Mouse (Mus musculus) stomach, embryonic 15.5 days (tissue): ENCODE results near the gene Olfr1255. TPM values are rescaled to one million over a fixed set of nuclear protein-coding genes. Genes with fewer than 3 reads are reported as not detected.

Experiments
- ATAC-seq: fragments of 200-750 bp; cut with Nextera tagmentation; 2 replicates; pipeline ENCODE4 v1.8.0; 2017; ENCODE audit warnings: low read depth, moderate number of reproducible peaks, moderate TSS enrichment; ENCODE audit not compliant: insufficient read depth, low FRiP score
- H3K27ac ChIP-seq: fragments of 300-500 bp; sonication (generic); 2 replicates; pipeline ENCODE4 v1.5.1; 2015; ENCODE audit warnings: mild to moderate bottlenecking, inconsistent platforms
- H3K27me3 ChIP-seq: fragments of 300-500 bp; sonication (generic); replicated peaks from 2 replicates; pipeline ENCODE4 v1.6.1; 2015; ENCODE audit warnings: inconsistent platforms
- H3K36me3 ChIP-seq: fragments of 300-500 bp; sonication (generic); 2 replicates; pipeline ENCODE4 v1.6.1; 2015; ENCODE audit warnings: inconsistent platforms
- H3K4me1 ChIP-seq: fragments of 300-500 bp; sonication (generic); 2 replicates; pipeline ENCODE4 v1.6.1; 2015; ENCODE audit warnings: inconsistent platforms
- H3K4me2 ChIP-seq: fragments of 300-500 bp; sonication (generic); 2 replicates; pipeline ENCODE4 v1.6.1; 2015; ENCODE audit warnings: mild to moderate bottlenecking, inconsistent platforms
- H3K4me3 ChIP-seq: fragments of 300-500 bp; sonication (generic); replicated peaks from 2 replicates; pipeline ENCODE4 v1.5.1; 2015; ENCODE audit warnings: inconsistent platforms
- H3K9ac ChIP-seq: fragments of 300-500 bp; sonication (generic); 2 replicates; pipeline ENCODE4 v1.6.1; 2015; ENCODE audit warnings: inconsistent platforms
- H3K9me3 ChIP-seq: fragments of 300-500 bp; sonication (generic); 2 replicates; pipeline ENCODE4 v1.6.1; 2016; ENCODE audit warnings: inconsistent platforms
- WGBS: fragments of 180-500 bp; shearing (Covaris S2); methylation state at CpG from one replicate; pipeline ENCODE4 v1.1.7; 2015; 5-methylcytosine and 5-hydroxymethylcytosine counted together
- polyA plus RNA-seq: library from polyadenylated mRNA; unstranded; fragments of >200 nt; fragmentation: Nextera tagmentation; extraction: Ambion mirVana; gene quantifications from 2 replicates; pipeline ENCODE4 v1.2.1, GENCODE M21; 2015

Olfr1255 gene
- not detected in 2 replicates for polyA plus RNA-seq

GRCm38 (mm10) chr2:89811751-89812150 lies at the start of gene Olfr1255:
Olfr1255 (plus strand) TSS chr2:89812051.
- no peak within 1 kb of the TSS for H3K27ac ChIP-seq
- H3K4me2 ChIP-seq, result no peak within 1 kb of the TSS
- no peak for ATAC-seq
- H3K4me1 ChIP-seq, result no peaks in the 10 kb centered on the region
- H3K27me3 ChIP-seq, result no peaks in the 10 kb centered on the region
- 79% methylated on average over 3 of the region's 3 CpGs for WGBS
- no peaks in the 10 kb centered on the region for H3K9me3 ChIP-seq
- H3K9ac ChIP-seq, result no peak within 1 kb of the TSS
- H3K36me3 ChIP-seq, result no peaks in the 10 kb centered on the region
- no peak within 1 kb of the TSS for H3K4me3 ChIP-seq

- Histone ChIP-seq H3K9ac (no peak within 1 kb of the TSS), H3K27ac (no peak within 1 kb of the TSS), H3K4me1 (no peaks in the 10 kb centered on the region), H3K9me3 (no peaks in the 10 kb centered on the region), H3K4me3 (no peak within 1 kb of the TSS), H3K27me3 (no peaks in the 10 kb centered on the region), H3K4me2 (no peak within 1 kb of the TSS), H3K36me3 (no peaks in the 10 kb centered on the region)
- no peak for ATAC-seq
These were observed 18.3 kb upstream of the Olfr1255 start, which contains the start of gene Olfr1254 for GRCm38 (mm10) chr2:89793519-89793918. Olfr1254 (minus strand) TSS chr2:89793619.

- Histone ChIP-seq H3K27ac (no peak overlapping the region), H3K4me2 (no peak overlapping the region), H3K9me3 (no peaks in the 10 kb centered on the region), H3K36me3 (no peaks in the 10 kb centered on the region), H3K9ac (no peak overlapping the region), H3K27me3 (no peaks in the 10 kb centered on the region), H3K4me3 (no peak overlapping the region), H3K4me1 (no peaks in the 10 kb centered on the region)
- WGBS, result 94% methylated on average over 3 of the region's 3 CpGs
- no peak for ATAC-seq
These were observed 12.3 kb upstream of the Olfr1255 start for GRCm38 (mm10) chr2:89799583-89799982.

- Histone ChIP-seq H3K9me3 (no peaks in the 10 kb centered on the region), H3K4me1 (no peaks in the 10 kb centered on the region), H3K36me3 (no peaks in the 10 kb centered on the region), H3K9ac (no peak overlapping the region), H3K27me3 (no peaks in the 10 kb centered on the region), H3K4me2 (no peak overlapping the region), H3K27ac (no peak overlapping the region), H3K4me3 (no peak overlapping the region)
- WGBS, result 75% methylated on average over 2 of the region's 2 CpGs
- ATAC-seq, result no peak
These were observed 1.1 kb upstream of the Olfr1255 start for GRCm38 (mm10) chr2:89810751-89811150.

GRCm38 (mm10) chr2:89820216-89820615 lies 8.4 kb downstream of the Olfr1255 start:
- Histone ChIP-seq H3K4me3 (no peak overlapping the region), H3K27me3 (no peaks in the 10 kb centered on the region), H3K4me2 (no peak overlapping the region), H3K27ac (no peak overlapping the region), H3K4me1 (no peaks in the 10 kb centered on the region), H3K9ac (no peak overlapping the region), H3K36me3 (no peaks in the 10 kb centered on the region), H3K9me3 (no peaks in the 10 kb centered on the region)
- WGBS, result 67% methylated on average over 1 of the region's 1 CpGs
- no peak for ATAC-seq

GRCm38 (mm10) chr2:89841455-89841854 lies 29.6 kb downstream of the Olfr1255 start, which contains the start of gene Olfr1256:
Olfr1256 (minus strand) TSS chr2:89841555.
- no peaks in the 10 kb centered on the region for H3K27me3 ChIP-seq
- no peaks in the 10 kb centered on the region for H3K36me3 ChIP-seq
- no peak within 1 kb of the TSS for H3K4me3 ChIP-seq
- no peak within 1 kb of the TSS for H3K4me2 ChIP-seq
- H3K9ac ChIP-seq, result no peak within 1 kb of the TSS
- no peaks in the 10 kb centered on the region for H3K9me3 ChIP-seq
- H3K4me1 ChIP-seq, result no peaks in the 10 kb centered on the region
- H3K27ac ChIP-seq, result no peak within 1 kb of the TSS
- no peak for ATAC-seq
- 47% methylated on average over 2 of the region's 2 CpGs for WGBS

GRCm38 (mm10) chr2:89848105-89848504 lies 36.3 kb downstream of the Olfr1255 start, which contains the start of gene Olfr48:
Olfr48 (minus strand) TSS chr2:89848205.
- Histone ChIP-seq H3K27ac (no peak within 1 kb of the TSS), H3K4me2 (no peak within 1 kb of the TSS), H3K4me3 (no peak within 1 kb of the TSS), H3K9me3 (no peaks in the 10 kb centered on the region), H3K27me3 (no peaks in the 10 kb centered on the region), H3K36me3 (no peaks in the 10 kb centered on the region), H3K4me1 (no peaks in the 10 kb centered on the region), H3K9ac (no peak within 1 kb of the TSS)
- no peak for ATAC-seq
- 69% methylated on average over 5 of the region's 5 CpGs for WGBS

- H3K27me3 ChIP-seq, result no peaks in the 10 kb centered on the region
- 90% methylated on average over 1 of the region's 1 CpGs for WGBS
- no peak for ATAC-seq
- H3K9me3 ChIP-seq, result no peaks in the 10 kb centered on the region
- no peak overlapping the region for H3K4me3 ChIP-seq
- H3K36me3 ChIP-seq, result no peaks in the 10 kb centered on the region
- H3K27ac ChIP-seq, result no peak overlapping the region
- H3K9ac ChIP-seq, result no peak overlapping the region
- H3K4me1 ChIP-seq, result no peaks in the 10 kb centered on the region
- H3K4me2 ChIP-seq, result no peak overlapping the region
These were observed 37.4 kb downstream of the Olfr1255 start for GRCm38 (mm10) chr2:89849230-89849629.

Other genes with a start within 250 kb of the Olfr1255 start
- gene Olfr1245, start 233.6 kb upstream of the Olfr1255 start, polyA plus RNA-seq, result not detected in 2 replicates
- gene Olfr1246, start 218.9 kb upstream of the Olfr1255 start, polyA plus RNA-seq, result not detected in 2 replicates
- gene Olfr1247, start 197.9 kb upstream of the Olfr1255 start, polyA plus RNA-seq, result 0.03 TPM in 1 of 2 replicates, not detected in the other
- not detected in 2 replicates for gene Olfr1248, start 193.8 kb upstream of the Olfr1255 start, polyA plus RNA-seq
- not detected in 2 replicates for gene Olfr1249, start 177.1 kb upstream of the Olfr1255 start, polyA plus RNA-seq
- gene Olfr1250, start 150.6 kb upstream of the Olfr1255 start, polyA plus RNA-seq, result not detected in 2 replicates
- gene Olfr1251, start 140.1 kb upstream of the Olfr1255 start, polyA plus RNA-seq, result not detected in 2 replicates
- not detected in 2 replicates for gene Olfr1252, start 87.0 kb upstream of the Olfr1255 start, polyA plus RNA-seq
- not detected in 2 replicates for gene Olfr1253, start 55.0 kb upstream of the Olfr1255 start, polyA plus RNA-seq
- not detected in 2 replicates for gene Olfr1254, start 18.4 kb upstream of the Olfr1255 start, polyA plus RNA-seq
- not detected in 2 replicates for gene Olfr1256, start 29.5 kb downstream of the Olfr1255 start, polyA plus RNA-seq
- gene Olfr48, start 36.2 kb downstream of the Olfr1255 start, polyA plus RNA-seq, result not detected in 2 replicates
- not detected in 2 replicates for gene Olfr1257, start 66.4 kb downstream of the Olfr1255 start, polyA plus RNA-seq
- gene Olfr1258, start 115.3 kb downstream of the Olfr1255 start, polyA plus RNA-seq, result not detected in 2 replicates
- not detected in 2 replicates for gene Olfr1259, start 136.6 kb downstream of the Olfr1255 start, polyA plus RNA-seq
- gene Olfr1260, start 162.3 kb downstream of the Olfr1255 start, polyA plus RNA-seq, result not detected in 2 replicates
- gene Olfr1261, start 179.2 kb downstream of the Olfr1255 start, polyA plus RNA-seq, result not detected in 2 replicates
- not detected in 2 replicates for gene Olfr1262, start 188.1 kb downstream of the Olfr1255 start, polyA plus RNA-seq
- not detected in 2 replicates for gene Olfr1263, start 200.1 kb downstream of the Olfr1255 start, polyA plus RNA-seq
- gene Olfr1264, start 213.5 kb downstream of the Olfr1255 start, polyA plus RNA-seq, result not detected in 2 replicates
- gene Olfr1265, start 223.3 kb downstream of the Olfr1255 start, polyA plus RNA-seq, result not detected in 2 replicates